Mouse (Mus musculus) ovary, adult 18-20 months (tissue): ENCODE results near the gene Gm6685.
"Not testable (repeated sequence)": the region's sequence is repeated elsewhere in the genome, so short reads cannot be mapped to it uniquely, and the experiment has no call there.

Experiments used
- DNase-seq: peaks from one replicate; pipeline ENCODE4 v3.0.0; 2022; ENCODE audit warnings: low spot score, mixed read lengths

Gm6685 gene

GRCm38 (mm10) chr11:28339224-28340150 lies at the start of gene Gm6685:
TSS of gene Gm6685 (minus strand) at chr11:28339867.
- not testable (repeated sequence) for DNase-seq

- DNase-seq: no peak
These were observed 36.2 kb upstream of the Gm6685 start for GRCm38 (mm10) chr11:28375891-28376290.

- no peak for DNase-seq
These were observed 35.0 kb upstream of the Gm6685 start for GRCm38 (mm10) chr11:28374636-28375035.

GRCm38 (mm10) chr11:28371381-28371780 lies 31.7 kb upstream of the Gm6685 start:
- DNase-seq: not testable (repeated sequence)

- no peak for DNase-seq
These were observed 26.2 kb upstream of the Gm6685 start for GRCm38 (mm10) chr11:28365929-28366244.

- DNase-seq: peak; percentile 53
These were observed 25.7 kb upstream of the Gm6685 start for GRCm38 (mm10) chr11:28365209-28365928.

GRCm38 (mm10) chr11:28343465-28343864 lies 3.8 kb upstream of the Gm6685 start:
- no peak for DNase-seq

- no peak for DNase-seq
These were observed 2.2 kb upstream of the Gm6685 start for GRCm38 (mm10) chr11:28341887-28342286.

GRCm38 (mm10) chr11:28327878-28328277 lies 11.8 kb downstream of the Gm6685 start:
- no peak for DNase-seq

GRCm38 (mm10) chr11:28313396-28313795 lies 26.3 kb downstream of the Gm6685 start:
- no peak for DNase-seq

GRCm38 (mm10) chr11:28307723-28308122 lies 31.9 kb downstream of the Gm6685 start:
- no peak for DNase-seq

- no peak for DNase-seq
These were observed 49.2 kb downstream of the Gm6685 start for GRCm38 (mm10) chr11:28290440-28290839.
